13 mouse cellular contexts compared by ENCODE assay signal in the genomic region with DNA sequence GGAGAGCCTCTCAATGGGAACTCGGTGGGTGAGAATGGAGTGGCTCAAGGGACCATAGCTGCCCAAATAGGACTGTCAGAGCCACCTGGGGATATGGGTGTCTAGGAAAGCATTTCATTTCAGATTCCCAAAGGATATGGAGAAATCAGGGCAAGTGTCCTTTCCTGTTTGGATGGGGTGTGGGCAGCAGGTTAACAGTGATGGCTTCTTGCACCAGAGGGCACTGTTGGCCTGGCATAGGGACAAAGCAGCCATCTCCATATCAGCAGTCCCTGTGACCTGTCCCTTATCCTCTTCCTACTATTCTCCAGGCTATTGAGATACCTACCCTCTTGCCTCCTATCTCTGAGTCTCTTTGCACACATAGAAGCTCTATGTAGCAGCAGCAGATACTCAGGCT. TPM values are rescaled to one million over a fixed set of nuclear protein-coding genes. Genes with fewer than 3 reads are reported as not detected.
DNase-seq lines count a peak whose midpoint lies in the region; ATAC-seq and TF ChIP-seq lines count a peak whose summit lies in the region.
"Had no signal": no experiment of that assay in that cellular context is flagged by ENCODE, and none has a peak within 500 bp of the region (broad histone marks: within the 10 kb centered on the region; RNA-seq: fewer than 3 reads in every experiment).

No protein-coding gene starts in this region.

- H3K9ac ChIP-seq in intestine, postnatal 0 days (ENCODE audit: low read depth, low read length) = no peak overlapping the region
- no peak overlapping the region for H3K9ac ChIP-seq in intestine, embryonic 16.5 days (ENCODE audit: low read depth, low read length)
- no peak overlapping the region for H3K9ac ChIP-seq in lung, postnatal 0 days (replicated peaks; ENCODE audit: low read depth)
- H3K9ac ChIP-seq: liver, embryonic 15.5 days; neural tube, embryonic 12.5 days; stomach, embryonic 15.5 days had no signal

- 76% methylated on average over 1 of the region's 1 CpGs for WGBS in intestine, postnatal 0 days
- 58% methylated on average over 1 of the region's 1 CpGs for WGBS in intestine, embryonic 16.5 days
- WGBS in lung, postnatal 0 days = 61% methylated on average over 1 of the region's 1 CpGs

- no peaks in the 10 kb centered on the region for H3K36me3 ChIP-seq in intestine, postnatal 0 days (ENCODE audit: control insufficient read depth, insufficient read depth)
- no peaks in the 10 kb centered on the region for H3K36me3 ChIP-seq in intestine, embryonic 16.5 days (ENCODE audit: control insufficient read depth, insufficient read depth, low read length)
- H3K36me3 ChIP-seq in lung, postnatal 0 days (ENCODE audit: insufficient read depth, low read length) = no peaks in the 10 kb centered on the region
- H3K36me3 ChIP-seq: forebrain, embryonic 10.5 days; liver, embryonic 15.5 days; neural tube, embryonic 12.5 days; stomach, embryonic 15.5 days had no signal

- no peak overlapping the region for H3K27ac ChIP-seq in intestine, postnatal 0 days (ENCODE audit: low read depth, low read length)
- H3K27ac ChIP-seq in intestine, embryonic 16.5 days (ENCODE audit: low read length) = no peak overlapping the region
- no peak overlapping the region for H3K27ac ChIP-seq in lung, postnatal 0 days (ENCODE audit: low read length)
- H3K27ac ChIP-seq: forebrain, embryonic 10.5 days; liver, embryonic 15.5 days; neural tube, embryonic 12.5 days; stomach, embryonic 15.5 days had no signal

- no peaks in the 10 kb centered on the region for H3K9me3 ChIP-seq in intestine, postnatal 0 days (ENCODE audit: control insufficient read depth)
- H3K9me3 ChIP-seq in intestine, embryonic 16.5 days (ENCODE audit: control insufficient read depth, low read length) = no peaks in the 10 kb centered on the region
- H3K9me3 ChIP-seq in lung, postnatal 0 days (ENCODE audit: low read length) = no peaks in the 10 kb centered on the region
- H3K9me3 ChIP-seq: forebrain, embryonic 10.5 days; liver, embryonic 15.5 days; neural tube, embryonic 12.5 days; stomach, embryonic 15.5 days had no signal

- H3K4me3 ChIP-seq in intestine, postnatal 0 days (ENCODE audit: low read depth, low read length) = no peak overlapping the region
- no peak overlapping the region for H3K4me3 ChIP-seq in intestine, embryonic 16.5 days (ENCODE audit: low read length)
- H3K4me3 ChIP-seq in lung, postnatal 0 days (ENCODE audit: low read depth, low read length) = no peak overlapping the region
- H3K4me3 ChIP-seq: forebrain, embryonic 10.5 days; liver, embryonic 15.5 days; neural tube, embryonic 12.5 days; stomach, embryonic 15.5 days had no signal

- peak; percentile 78 for TF ChIP-seq CTCF in intestine, postnatal 0 days (IDR thresholded peaks at IDR 0.05; ENCODE audit: low read depth)
- peak; percentile 61 for TF ChIP-seq CTCF in lung, postnatal 0 days (IDR thresholded peaks at IDR 0.05)

- H3K4me2 ChIP-seq in intestine, postnatal 0 days (replicated peaks; ENCODE audit: low read depth) = no peak overlapping the region
- H3K4me2 ChIP-seq in intestine, embryonic 16.5 days (ENCODE audit: low read depth, low read length) = no peak overlapping the region
- no peak overlapping the region for H3K4me2 ChIP-seq in lung, postnatal 0 days (replicated peaks; ENCODE audit: low read depth, low read length)
- H3K4me2 ChIP-seq: liver, embryonic 15.5 days; midbrain, embryonic 11.5 days; neural tube, embryonic 12.5 days; stomach, embryonic 15.5 days had no signal

- H3K4me1 ChIP-seq in intestine, postnatal 0 days (replicated peaks; ENCODE audit: control insufficient read depth, insufficient read depth, low read length) = no peaks in the 10 kb centered on the region
- peaks cover 5% of the 10 kb centered on the region; the same call in 1 of the 2 replicates for H3K4me1 ChIP-seq in intestine, embryonic 16.5 days (ENCODE audit: control insufficient read depth, insufficient read depth, low read length)
- H3K4me1 ChIP-seq in lung, postnatal 0 days (ENCODE audit: insufficient read depth, low read depth, low read length) = no peaks in the 10 kb centered on the region
- H3K4me1 ChIP-seq: neural tube, embryonic 12.5 days; stomach, embryonic 15.5 days had no signal

- no peak for TF ChIP-seq EP300 in lung, postnatal 0 days (IDR thresholded peaks at IDR 0.05)

- DNase-seq in adrenal gland, postnatal 14 days = peak; percentile 48
- DNase-seq in adrenal gland, postnatal 4 days (ENCODE audit: low spot score in 2 of 2) = no peak
- DNase-seq in lung, postnatal 0 days (ENCODE audit: low spot score) = peak; percentile 36
- DNase-seq in lung, postnatal 36 days = no peak
- DNase-seq in spleen, postnatal 14 days (ENCODE audit: low spot score in 2 of 2) = no peak
- no peak for DNase-seq in yolk sac, embryonic 10.5 days (ENCODE audit: low spot score)

- ATAC-seq in intestine, postnatal 0 days = no peak
- no peak for ATAC-seq in intestine, embryonic 16.5 days
- ATAC-seq in lung, postnatal 0 days = no peak; the same call in 1 of the 2 replicates

- H3K27me3 ChIP-seq in intestine, postnatal 0 days (replicated peaks; ENCODE audit: control insufficient read depth, insufficient read depth, low read length) = no peaks in the 10 kb centered on the region
- H3K27me3 ChIP-seq in intestine, embryonic 16.5 days (replicated peaks; ENCODE audit: control insufficient read depth, insufficient read depth, low read length) = no peaks in the 10 kb centered on the region
- no peaks in the 10 kb centered on the region for H3K27me3 ChIP-seq in lung, postnatal 0 days (replicated peaks; ENCODE audit: insufficient read depth, low read length)
- H3K27me3 ChIP-seq: neural tube, embryonic 12.5 days; stomach, embryonic 15.5 days had no signal

RNA-seq across cellular contexts. Expression of a gene that starts 26.4 kb away (rescaled TPM):
- 6.1 and 7.6 TPM in 2 replicates for total RNA-seq in adrenal gland, postnatal 14 days (2021)
- 10 to 100 TPM; 15.8 to 20.0 TPM for total RNA-seq in adrenal gland, postnatal 4 days (2021)
- 4.6 and 4.8 TPM in 2 replicates for polyA plus RNA-seq in intestine, postnatal 0 days (2015; fragmentation: Nextera tagmentation; extraction: Ambion mirVana)
- polyA plus RNA-seq in intestine, embryonic 16.5 days (2015; fragmentation: Nextera tagmentation; extraction: Ambion mirVana) = 2.7 and 4.0 TPM in 2 replicates
- polyA plus RNA-seq in lung, postnatal 0 days (2015; fragmentation: Nextera tagmentation; extraction: Ambion mirVana) = 3.2 and 3.4 TPM in 2 replicates

RNA-seq across cellular contexts. Expression of a gene that starts 36.4 kb away (rescaled TPM):
- total RNA-seq in adrenal gland, postnatal 14 days (2021) = 26.1 and 28.6 TPM in 2 replicates
- 10 to 100 TPM; 35.7 to 39.5 TPM for total RNA-seq in adrenal gland, postnatal 4 days (2021)
- 37.0 and 37.4 TPM in 2 replicates for polyA plus RNA-seq in intestine, postnatal 0 days (2015; fragmentation: Nextera tagmentation; extraction: Ambion mirVana)
- 66.0 and 69.2 TPM in 2 replicates for polyA plus RNA-seq in intestine, embryonic 16.5 days (2015; fragmentation: Nextera tagmentation; extraction: Ambion mirVana)
- polyA plus RNA-seq in lung, postnatal 0 days (2015; fragmentation: Nextera tagmentation; extraction: Ambion mirVana) = 52.5 and 54.9 TPM in 2 replicates

Comparison
In these comparisons a context has a peak if more than half of its experiments do, and no peak if none do; other contexts are left out.
1. DNase-seq: peak in adrenal gland, postnatal 14 days (single experiment) and lung, postnatal 0 days (single experiment); none in adrenal gland, postnatal 4 days (0 of 2), lung, postnatal 36 days (single experiment), spleen, postnatal 14 days (0 of 2) and yolk sac, embryonic 10.5 days (single experiment).